Mouse (Mus musculus): ENCODE results near the gene Smcp.

Smcp gene

DNA sequence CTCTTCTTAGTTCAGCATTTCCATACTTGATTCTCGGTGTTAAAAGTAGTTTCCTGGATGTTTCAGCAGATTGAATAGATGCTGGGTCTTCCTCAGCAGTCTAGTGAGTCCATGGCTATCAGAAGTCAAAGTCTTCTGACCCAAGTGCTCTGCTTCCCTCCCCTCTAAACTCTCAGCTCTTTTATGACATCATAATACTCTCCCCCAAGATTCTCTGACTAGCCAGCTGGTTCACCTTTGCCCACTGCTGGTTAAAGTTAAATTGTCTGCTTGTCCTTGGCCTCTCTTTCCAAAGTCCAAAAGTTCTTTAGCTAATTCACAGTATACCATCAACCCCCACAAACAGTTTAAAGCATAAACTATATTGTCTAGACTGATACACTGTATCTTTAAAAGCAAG is at the start of gene Smcp:
Smcp (minus strand) TSS at position 140 of the 400 bp plus-strand sequence.
- DNase-seq = no peak

DNA sequence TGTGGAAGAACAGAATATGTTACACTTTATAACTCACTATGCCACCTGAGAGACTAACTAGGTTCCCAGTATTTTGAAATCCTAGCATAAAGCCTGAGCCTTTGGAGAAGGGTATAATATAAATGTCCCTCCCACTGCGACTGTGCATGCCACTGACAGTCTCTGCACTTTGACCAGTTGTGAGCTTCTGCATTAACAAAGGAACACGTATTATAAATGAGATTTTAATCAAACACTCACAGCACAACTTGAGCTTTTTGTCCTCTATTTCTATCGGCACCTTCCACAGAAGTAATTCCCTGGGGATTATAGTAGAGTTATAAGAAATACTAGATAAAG is 49.8 kb upstream of the Smcp start:
- DNase-seq = no peak

DNA sequence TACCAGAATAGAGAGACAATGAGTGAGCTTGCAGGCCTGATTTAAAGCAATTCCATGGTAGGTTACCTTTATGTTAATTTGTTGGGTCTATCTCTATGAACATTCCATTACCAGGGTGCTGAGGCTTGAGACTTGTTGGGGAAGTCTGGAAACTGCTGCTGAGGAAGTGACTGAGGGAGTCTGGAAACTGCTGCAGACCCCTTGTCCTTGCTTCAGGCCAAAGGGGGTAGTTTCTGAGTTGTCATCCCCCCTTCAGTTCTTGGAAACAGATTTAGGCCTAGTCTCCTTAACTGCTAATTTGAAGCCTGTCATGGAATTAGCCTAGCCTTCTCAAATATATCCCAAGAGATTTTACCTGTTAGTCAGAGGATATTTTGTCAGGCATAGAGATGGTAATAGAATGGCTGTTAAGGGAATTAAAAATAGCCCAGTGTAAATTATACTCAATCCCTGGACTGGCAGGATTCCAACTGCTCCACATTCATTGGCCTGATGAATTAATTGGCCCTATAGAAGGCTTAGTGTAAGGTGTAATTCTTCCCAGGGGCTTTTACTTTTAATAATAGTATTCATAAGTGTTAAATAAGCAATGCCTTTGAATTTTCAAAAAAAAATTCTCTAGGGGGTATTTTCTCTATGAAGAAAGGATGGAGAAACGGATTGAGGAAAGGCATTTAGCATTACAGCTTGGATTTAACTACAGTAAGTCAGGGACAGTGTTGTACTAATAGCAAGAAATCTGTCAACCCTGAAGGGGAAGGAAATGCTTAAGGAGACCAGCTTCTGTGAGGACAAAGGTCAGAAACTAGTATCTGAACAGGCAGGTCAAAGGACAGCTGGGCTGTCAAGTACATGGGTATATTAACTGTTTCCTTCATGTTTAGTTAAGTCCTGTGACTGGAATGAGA is 49.2 kb upstream of the Smcp start:
- no peak for DNase-seq

DNA sequence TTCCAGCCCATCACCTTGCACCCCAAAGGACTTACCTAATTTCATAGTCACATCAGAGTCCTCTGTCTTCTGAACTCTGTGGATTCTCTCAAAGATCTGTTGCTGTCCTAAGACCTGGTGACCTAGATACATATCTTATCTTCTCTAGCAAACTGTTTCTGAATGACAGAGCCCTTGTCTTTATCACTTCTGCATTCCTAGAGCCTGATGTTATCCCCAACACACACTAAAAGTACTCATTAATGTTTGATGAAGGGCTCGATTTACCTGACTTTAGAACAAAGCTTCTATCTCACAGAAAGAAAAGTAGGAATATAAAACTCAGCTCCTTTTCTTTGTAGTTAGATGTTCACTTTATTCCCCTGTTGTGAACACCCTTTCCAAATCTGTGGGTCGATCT is 32.8 kb upstream of the Smcp start, which contains the start of gene Lce6a:
Lce6a (minus strand) TSS at position 101 of the 400 bp plus-strand sequence.
- no peak for DNase-seq

DNA sequence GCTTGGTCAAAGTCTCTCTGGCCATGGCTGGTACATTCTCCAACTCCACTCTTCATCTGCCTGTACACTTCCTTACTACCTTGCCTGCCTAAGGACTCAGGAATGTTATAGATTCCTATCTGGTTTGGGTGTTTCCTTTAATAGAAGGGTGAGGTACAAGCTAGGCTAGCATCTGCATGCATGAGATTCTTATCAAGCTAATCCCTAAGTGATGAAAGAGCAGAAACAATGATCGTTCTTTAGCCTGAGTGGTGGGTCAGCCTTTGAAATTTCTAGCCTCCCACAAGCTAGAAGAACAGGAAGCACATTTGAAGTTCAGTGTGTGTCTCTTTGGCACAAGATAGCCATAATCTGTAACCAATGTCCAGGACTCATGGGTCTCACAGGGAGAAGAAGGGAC is 21.0 kb upstream of the Smcp start:
- no peak for DNase-seq

DNA sequence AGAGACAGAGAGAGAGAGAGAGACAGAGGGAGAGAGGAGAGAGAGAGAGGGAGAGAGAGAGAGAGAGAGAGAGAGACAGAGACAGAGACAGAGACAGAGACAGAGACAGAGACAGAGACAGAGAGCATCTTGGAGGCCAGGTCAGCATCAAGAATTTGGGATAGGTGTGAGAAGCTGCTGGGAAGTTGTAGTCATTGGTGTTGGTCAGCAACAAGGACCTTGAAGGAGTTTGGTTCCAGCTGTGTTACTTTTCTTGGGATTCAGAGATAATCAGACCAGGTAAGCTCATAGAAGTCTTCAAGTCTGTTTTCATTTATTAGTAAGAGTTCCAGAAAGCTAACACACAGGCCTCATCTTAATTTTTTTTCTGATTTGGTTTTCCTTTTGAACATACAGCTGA is 18.6 kb upstream of the Smcp start, which contains the start of gene 2210017I01Rik:
2210017I01Rik (minus strand) TSS at position 101 of the 400 bp plus-strand sequence.
- no peak for DNase-seq

DNA sequence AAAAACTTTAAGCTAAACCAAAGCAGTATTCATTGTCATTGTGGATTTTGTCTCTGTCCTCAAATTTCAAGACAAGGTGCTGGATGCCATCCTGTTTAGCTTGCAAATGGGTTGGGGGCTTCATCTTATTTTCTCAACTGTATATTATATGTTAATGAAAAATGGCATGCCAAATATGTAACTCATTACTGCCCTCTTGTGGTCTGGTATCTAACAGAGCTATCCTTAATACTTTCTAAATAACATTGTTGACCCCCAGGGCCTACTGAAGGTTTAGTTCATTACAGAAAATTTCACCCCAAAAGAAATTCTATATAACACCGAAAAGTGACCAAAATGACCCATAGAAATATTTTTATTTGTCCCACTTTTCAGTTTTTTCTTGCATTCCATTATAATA is 13.4 kb upstream of the Smcp start:
- DNase-seq = no peak

DNA sequence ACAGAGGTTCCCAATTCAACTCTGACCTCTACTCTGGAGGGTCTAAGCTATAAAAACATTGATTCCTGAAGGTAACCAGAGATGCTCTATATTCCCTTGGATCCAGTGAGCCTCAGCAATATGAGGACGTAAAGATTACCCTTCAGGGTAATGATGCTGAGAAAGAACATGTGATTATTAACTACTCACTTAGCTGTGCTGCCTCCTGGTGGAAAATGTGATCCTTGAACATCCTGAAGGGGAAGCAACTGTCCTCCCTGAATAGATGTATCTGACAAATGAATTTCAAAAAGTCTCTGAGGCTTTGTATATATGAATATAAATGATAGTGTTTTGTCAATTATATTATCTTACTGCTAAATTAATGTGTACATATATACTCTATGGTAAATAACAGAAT is 11.7 kb upstream of the Smcp start:
- DNase-seq = no peak

DNA sequence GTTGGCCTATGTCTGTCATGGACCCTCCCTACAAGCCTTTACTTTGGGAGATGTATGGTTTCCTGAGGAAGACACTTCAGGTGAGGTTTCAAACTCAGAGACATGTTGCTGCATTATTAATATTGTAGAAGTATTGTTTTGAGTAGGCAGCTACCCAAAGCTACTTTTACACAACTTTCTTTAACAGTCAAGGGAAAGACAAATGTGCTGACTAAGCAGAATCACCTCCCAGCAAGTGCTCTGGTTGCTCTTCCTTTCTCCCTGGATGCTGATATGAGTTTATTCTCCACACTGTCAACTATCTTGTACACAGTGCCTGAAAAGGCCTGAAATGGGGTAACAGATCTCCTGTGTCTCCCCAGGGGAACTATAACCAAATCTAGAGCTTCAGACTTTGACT is 11.2 kb upstream of the Smcp start:
- no peak for DNase-seq

DNA sequence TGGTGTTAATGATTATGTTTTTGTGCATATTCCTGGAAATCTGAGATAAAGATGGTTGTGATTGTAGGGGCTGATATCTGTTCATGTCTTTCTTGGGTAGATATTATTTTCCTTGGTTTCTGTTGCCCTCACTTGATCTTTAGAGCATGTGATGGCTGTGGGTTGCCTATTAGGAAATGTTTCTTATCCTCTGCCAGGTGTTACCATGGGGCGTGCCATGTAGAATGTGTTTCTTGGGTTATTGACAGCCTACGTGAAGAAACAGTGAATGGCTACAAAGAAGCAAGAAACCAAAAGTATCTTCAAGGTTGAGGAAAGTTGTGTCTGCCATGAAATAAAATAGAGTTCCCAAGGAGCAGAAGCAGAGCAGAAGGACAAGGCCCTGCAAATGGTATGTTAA is 9.6 kb upstream of the Smcp start:
- no peak for DNase-seq

DNA sequence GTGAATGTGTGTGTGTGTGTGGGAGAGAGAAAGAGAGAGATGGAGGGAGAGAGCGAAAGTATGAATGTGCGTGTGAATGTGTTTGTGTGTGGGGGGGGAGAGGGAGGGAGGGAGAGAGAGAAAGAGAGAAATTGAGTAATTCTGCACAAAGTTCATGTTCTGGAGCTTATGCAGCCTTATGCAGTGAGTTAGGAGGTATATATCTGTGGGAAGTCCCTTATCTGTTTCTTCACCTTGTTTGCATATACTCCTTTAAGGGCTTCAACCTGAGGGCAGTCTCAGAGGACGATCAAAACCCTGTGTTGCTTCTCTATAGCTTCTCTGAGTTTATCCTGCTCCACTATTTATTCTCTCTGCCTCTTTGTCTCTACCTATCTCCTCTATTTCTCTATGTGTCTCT is 1.6 kb downstream of the Smcp start:
- no peak for DNase-seq

DNA sequence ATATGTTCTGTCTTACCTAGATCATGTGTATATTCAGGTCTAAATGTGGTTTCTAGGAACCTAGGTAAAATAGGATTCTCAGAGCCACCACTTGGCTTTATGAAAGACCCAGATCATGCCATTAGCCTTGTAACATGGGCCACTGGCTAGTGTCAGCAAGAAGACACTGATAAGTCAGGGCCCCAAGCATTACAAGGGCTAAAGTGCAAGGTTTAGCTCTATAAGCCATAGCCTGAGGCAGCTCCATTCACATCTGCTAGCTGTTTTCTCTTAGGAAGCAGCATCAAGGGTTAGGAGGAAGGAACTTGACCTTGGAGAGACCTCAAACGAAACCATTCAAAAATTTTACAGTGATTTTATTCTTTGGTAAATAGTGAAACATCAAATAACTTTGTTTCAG is 3.7 kb downstream of the Smcp start:
- no peak for DNase-seq

DNA sequence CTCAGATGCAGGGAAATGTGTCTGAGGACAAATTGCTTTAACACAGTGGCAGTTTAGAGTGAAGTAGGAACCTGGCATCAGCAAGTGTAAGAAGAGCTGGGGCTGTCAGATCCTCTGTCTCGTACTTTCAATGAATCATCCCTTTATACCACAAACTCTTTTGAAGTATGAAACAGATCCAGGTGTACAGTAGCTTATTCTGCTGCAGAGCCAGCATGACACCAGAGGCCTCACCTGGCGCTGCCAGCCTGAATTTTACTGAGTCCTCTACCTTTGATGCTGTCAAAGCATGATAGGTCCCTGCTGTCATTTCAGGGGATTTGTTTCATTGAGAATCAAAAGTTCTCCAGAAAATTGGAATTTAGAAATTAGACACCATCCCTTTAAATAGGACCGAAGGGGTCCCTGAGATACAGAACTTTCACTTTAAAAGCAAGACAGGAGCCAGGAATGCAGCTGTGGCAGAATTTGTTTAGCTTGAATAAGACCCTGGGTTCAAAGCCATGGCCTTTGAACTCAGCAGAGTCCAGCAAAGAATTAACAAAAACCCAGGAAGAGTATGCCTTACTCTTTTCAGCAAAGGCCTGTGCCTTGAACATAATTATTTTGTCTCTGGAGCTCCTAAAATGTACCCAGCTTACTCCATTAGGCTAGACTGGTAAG is 5.5 kb downstream of the Smcp start:
- no peak for DNase-seq

DNA sequence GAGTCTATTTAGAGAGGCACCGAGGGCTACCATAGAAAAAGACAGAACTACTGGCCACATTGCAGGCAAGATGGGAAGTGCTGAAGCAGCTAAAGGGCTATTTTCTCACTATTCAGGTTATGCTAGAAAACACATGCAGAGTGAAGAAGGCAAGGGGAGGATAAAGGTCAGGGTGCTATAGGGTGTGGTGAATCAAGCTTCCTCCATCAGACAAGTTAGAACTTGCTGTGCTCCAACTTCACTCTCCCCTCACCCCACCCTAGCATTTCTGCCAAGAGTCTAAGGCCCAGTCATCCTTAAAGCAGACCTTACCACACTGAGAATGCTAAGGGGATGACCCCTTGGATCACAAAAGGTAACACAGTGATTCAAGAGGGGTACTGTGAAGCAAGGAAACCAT is 9.3 kb downstream of the Smcp start:
- no peak for DNase-seq

DNA sequence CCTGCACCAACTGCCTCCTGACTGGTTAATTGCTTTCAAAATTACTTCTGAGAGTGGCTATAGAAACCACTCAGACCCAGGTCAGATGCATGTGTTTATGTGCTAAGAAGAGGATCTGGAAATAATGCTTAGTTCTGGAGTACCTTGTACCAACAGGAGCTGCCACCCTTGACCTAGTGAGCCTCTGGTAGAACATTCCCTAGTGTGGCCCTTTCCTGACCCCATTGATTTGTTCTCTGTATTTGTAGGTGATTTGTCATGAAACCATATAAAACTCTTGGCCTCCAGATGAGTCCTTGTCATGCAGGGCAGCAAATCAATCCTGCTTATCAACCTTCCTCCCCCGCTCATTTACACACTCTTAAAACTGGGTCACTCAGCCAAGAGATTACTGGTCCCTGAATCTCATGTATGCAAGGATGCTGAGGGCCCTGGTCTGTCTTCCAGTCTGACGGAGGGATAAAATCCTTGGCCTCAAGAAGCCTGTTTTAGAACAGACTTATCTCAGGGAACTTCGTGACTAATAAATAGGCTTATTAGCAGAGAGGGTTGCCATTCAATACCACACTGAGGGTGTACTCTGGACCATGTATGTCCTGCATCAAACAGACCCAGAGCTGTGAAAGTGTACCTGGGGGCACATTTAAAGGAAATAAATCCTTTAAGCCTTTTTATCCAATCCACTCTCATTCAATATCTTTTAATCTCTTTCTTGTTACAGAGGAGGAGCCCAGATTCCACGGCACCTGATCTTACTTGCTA is 10.0 kb downstream of the Smcp start:
- no peak for DNase-seq

DNA sequence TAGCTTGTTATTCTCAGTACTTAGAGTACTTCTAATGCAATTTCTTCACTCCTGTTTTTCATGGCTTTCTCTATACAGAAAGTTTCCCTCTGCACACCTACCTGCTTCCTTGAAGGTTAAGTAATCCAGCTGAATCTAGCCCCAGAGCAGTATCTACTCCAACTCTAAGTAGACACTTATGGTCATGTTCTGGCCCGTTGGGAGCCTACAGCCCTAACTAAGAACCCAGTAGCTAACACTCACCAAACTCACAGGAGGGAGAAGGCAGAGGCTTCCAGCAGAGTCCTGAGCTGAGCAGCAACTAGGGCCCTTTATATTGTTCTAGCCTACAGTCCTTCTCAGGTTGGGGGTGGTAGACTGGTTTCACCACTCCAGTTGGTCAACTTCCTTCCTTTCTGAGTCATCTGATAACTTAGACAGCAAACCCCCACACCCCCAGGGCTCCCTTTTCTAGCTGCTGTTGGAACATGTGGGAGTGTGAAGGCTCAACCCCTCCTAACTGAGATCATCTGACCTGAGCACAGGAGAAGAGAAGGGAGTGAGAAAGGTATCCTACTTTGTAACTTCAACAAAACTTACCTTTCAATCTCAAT is 15.3 kb downstream of the Smcp start, which contains the start of gene Ivl:
Ivl (minus strand) TSS at position 287 of the 593 bp plus-strand sequence.
- DNase-seq = no peak

DNA sequence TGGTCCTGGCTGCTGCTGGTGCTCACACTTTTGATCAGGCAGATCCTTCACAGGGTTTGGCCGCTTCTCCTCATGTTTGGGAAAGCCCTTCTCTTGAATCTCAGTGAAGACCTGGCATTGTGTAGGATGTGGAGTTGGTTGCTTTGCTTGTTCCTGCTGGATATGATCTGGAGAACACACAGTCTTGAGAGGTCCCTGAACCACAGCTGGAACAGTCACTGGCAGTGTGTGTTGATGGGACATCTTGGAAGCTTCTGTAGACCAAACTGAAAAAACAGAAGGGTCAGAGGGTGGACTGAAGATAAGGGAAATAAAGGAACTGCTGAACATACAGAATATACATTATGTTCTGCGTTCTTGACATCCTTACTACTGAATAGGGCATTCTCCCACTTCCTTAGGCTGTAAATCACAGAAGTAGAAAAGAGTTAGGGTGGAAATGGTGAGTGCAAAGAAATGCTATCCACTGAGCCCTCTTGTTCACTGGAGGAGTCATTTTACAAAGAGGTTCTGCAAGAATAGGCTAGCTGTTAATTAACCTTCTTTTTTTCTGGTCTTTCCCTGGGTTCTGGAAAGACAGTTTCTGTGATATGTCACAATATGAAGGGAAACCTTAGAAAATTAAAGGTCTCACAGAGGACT is 16.2 kb downstream of the Smcp start:
- no peak for DNase-seq

DNA sequence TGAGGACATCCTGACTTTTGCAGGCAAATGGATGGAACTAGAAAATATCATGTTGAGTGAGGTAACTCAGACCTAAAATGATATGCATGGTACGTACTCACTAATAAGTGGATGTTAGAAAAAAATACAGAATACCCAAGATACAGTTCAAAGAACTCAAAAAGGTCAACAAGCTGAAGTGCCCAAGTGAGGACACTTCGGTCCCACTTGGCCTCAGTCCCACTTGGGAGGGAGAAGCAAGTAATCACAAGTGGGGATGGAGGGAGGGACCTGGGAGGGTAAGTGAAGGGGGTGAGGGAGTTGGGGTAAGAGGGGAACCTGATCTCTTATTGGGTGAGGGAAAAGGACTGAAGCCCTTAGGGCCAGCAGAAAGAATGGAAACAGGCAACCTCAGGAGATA is 20.0 kb downstream of the Smcp start:
- no peak for DNase-seq

DNA sequence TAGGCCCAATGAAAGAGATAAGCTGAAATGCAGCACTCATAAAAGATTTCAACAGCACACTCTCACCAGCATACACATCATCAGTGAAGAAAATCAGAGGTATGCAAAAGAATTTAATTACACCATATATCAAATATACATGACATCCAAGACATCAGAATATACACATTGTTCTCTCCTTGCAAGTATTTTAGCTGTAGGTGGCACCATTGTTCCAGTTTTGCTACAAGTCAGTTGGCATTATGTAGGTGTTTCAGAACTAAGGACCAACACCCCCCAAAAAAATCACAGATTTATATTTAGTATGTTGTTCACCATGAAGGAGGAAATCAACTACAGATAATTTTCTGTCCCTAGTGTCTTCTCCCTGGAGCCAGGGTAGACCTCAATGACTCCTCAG is 23.4 kb downstream of the Smcp start:
- DNase-seq = no peak

DNA sequence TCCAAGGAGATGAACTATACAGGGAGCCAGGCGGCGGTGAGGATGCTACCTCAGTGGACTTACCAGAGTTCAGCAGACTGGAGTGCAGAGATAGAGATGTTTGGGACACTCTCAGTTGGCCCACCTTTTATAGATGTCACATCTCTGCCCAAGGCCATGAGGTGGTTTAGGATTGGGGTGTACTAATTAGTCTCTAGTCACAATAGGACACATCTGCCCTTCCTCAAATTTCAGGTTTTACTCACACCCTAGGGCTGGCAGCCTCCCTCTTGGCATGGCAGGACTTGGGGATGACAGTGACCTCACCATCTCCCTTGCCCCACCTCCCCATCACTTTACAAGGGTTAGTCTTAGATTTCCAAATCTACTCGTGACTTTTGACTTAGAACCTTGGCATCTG is 54.4 kb downstream of the Smcp start, which contains the start of gene 2310046K23Rik:
2310046K23Rik (minus strand) TSS at position 101 of the 400 bp plus-strand sequence.
- DNase-seq = no peak

Data from thymus, postnatal 14 days (tissue).